Mouse (Mus musculus) CH12.LX (cell line): ENCODE results near the gene Sox18.

Source experiments
- CTCF ChIP-seq, 2 experiments: IDR thresholded peaks in 1 of 2; conservative IDR thresholded peaks in 1 of 2; 2 replicates each; pipeline ENCODE4 v1.5.1; 2011 to 2012; ENCODE audit warnings: low read depth in 2 of 2, low read length in 2 of 2, improper control_type of control experiment in 1 of 2, inconsistent platforms in 1 of 2, mild to moderate bottlenecking in 1 of 2, moderate library complexity in 1 of 2
- MAZ ChIP-seq: IDR thresholded peaks from 2 replicates; pipeline ENCODE4 v1.6.1; 2012; ENCODE audit warnings: low read depth, mild to moderate bottlenecking, inconsistent platforms, low read length, improper control_type of control experiment, moderate library complexity
- POLR2A ChIP-seq: IDR thresholded peaks from 2 replicates; pipeline ENCODE4 v1.6.1; 2011; ENCODE audit warnings: low read depth, mild to moderate bottlenecking, improper control_type of control experiment, low read length

DNA sequence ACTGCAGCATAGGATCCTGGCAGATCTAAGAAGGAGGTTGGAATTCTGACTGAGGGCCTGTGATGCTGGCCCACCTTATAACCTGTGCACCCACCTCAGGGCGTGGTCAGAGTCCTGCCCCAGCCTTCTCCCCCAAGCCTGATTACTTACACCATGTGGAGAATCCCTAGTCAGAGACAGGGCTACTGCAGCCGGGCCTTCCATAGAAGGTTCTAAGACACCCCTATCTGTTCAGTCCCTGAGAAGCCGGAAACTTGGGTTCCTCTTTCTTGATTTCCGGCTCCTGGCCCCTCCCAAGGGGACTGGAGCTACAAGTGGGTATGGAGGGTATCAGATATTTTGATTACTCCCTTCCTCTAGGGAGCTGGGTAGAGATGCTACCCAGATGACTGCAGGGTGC, 20.1 kb upstream of the Sox18 start:
- TF ChIP-seq CTCF (conservative IDR thresholded peaks at IDR 0.05 in 1 of 2, IDR thresholded peaks at IDR 0.05 in 1 of 2; ENCODE audit: low read depth in 2 of 2, low read length in 2 of 2) (no peak), POLR2A (no peak), MAZ (no peak)
